Mouse (Mus musculus): ENCODE measurements around the gene Cflar. TPM values are rescaled to one million over a fixed set of nuclear protein-coding genes. Genes with fewer than 3 reads are reported as not detected.

Gene Cflar
- polyA plus RNA-seq, 2 experiments, result 8.2 to 13.4 TPM

GRCm38 (mm10) chr1:58719356-58719945, 8.1 kb downstream of the Cflar start:
- ATAC-seq (ENCODE audit: insufficient read depth), result no peak
- TF ChIP-seq EP300 (IDR thresholded peaks at IDR 0.05; ENCODE audit: low read depth) (no peak), CTCF (IDR thresholded peaks at IDR 0.05; ENCODE audit: low read depth) (no peak)
- 57% methylated on average over 7 of the region's 7 CpGs for WGBS (ENCODE audit: insufficient replicate concordance)
- H3K4me1 ChIP-seq (replicated peaks; ENCODE audit: control insufficient read depth in 2 of 2, insufficient read depth in 2 of 2, low read length in 1 of 2), result peaks cover 0 to 16% of the 10 kb centered on the region in 2 experiments
- no peak overlapping the region for H3K4me3 ChIP-seq (ENCODE audit: insufficient read depth in 1 of 2, low read depth in 2 of 2, low read length in 2 of 2)
- H3K36me3 ChIP-seq (replicated peaks; ENCODE audit: control insufficient read depth, insufficient read depth, low read depth), result no peaks in the 10 kb centered on the region; the same call in 1 of the 2 replicates
- no peak overlapping the region for H3K4me2 ChIP-seq (ENCODE audit: low read depth)
- H3K27me3 ChIP-seq (ENCODE audit: control insufficient read depth, insufficient read depth, low read length), result no peaks in the 10 kb centered on the region
- H3K27ac ChIP-seq, result no peak overlapping the region
- no peak for DNase-seq (ENCODE audit: low read depth in 3 of 3, low spot score in 3 of 3)
- H3K9me3 ChIP-seq (ENCODE audit: control insufficient read depth, low read length), result no peaks in the 10 kb centered on the region
- no peak overlapping the region for H3K9ac ChIP-seq (replicated peaks)

- Histone ChIP-seq H3K9ac (replicated peaks) (no peak overlapping the region), H3K27me3 (ENCODE audit: control insufficient read depth, insufficient read depth, low read length) (no peaks in the 10 kb centered on the region), H3K9me3 (ENCODE audit: control insufficient read depth, low read length) (no peaks in the 10 kb centered on the region), H3K27ac (no peak overlapping the region), H3K4me2 (ENCODE audit: low read depth) (no peak overlapping the region), H3K4me3 (ENCODE audit: insufficient read depth in 1 of 2, low read depth in 2 of 2, low read length in 2 of 2) (no peak overlapping the region), H3K4me1 (replicated peaks; ENCODE audit: control insufficient read depth in 2 of 2, insufficient read depth in 2 of 2, low read length in 1 of 2) (peaks cover 0 to 16% of the 10 kb centered on the region in 2 experiments), H3K36me3 (replicated peaks; ENCODE audit: control insufficient read depth, insufficient read depth, low read depth) (no peaks in the 10 kb centered on the region; the same call in 1 of the 2 replicates)
- TF ChIP-seq EP300 (IDR thresholded peaks at IDR 0.05; ENCODE audit: low read depth) (no peak), CTCF (IDR thresholded peaks at IDR 0.05; ENCODE audit: low read depth) (no peak)
- ATAC-seq (ENCODE audit: insufficient read depth) (no peak), DNase-seq (ENCODE audit: low read depth in 3 of 3, low spot score in 3 of 3) (no peak)
- 49% methylated on average over 8 of the region's 8 CpGs for WGBS (ENCODE audit: insufficient replicate concordance)
These were observed 8.8 kb downstream of the Cflar start for GRCm38 (mm10) chr1:58720090-58720489.

GRCm38 (mm10) chr1:58720988-58721387, 9.7 kb downstream of the Cflar start:
- WGBS (ENCODE audit: insufficient replicate concordance), result 34% methylated on average over 4 of the region's 4 CpGs
- Histone ChIP-seq H3K27ac (no peak overlapping the region), H3K9ac (replicated peaks) (no peak overlapping the region), H3K36me3 (replicated peaks; ENCODE audit: control insufficient read depth, insufficient read depth, low read depth) (no peaks in the 10 kb centered on the region), H3K27me3 (ENCODE audit: control insufficient read depth, insufficient read depth, low read length) (no peaks in the 10 kb centered on the region), H3K4me2 (ENCODE audit: low read depth) (no peak overlapping the region), H3K4me1 (replicated peaks; ENCODE audit: control insufficient read depth in 2 of 2, insufficient read depth in 2 of 2, low read length in 1 of 2) (peaks cover 0 to 19% of the 10 kb centered on the region in 2 experiments), H3K4me3 (ENCODE audit: insufficient read depth in 1 of 2, low read depth in 2 of 2, low read length in 2 of 2) (no peak overlapping the region), H3K9me3 (ENCODE audit: control insufficient read depth, low read length) (no peaks in the 10 kb centered on the region)
- ATAC-seq (ENCODE audit: insufficient read depth) (no peak), DNase-seq (ENCODE audit: low read depth in 3 of 3, low spot score in 3 of 3) (no peak)
- no peak for TF ChIP-seq CTCF (IDR thresholded peaks at IDR 0.05; ENCODE audit: low read depth)
- no peak for TF ChIP-seq EP300 (IDR thresholded peaks at IDR 0.05; ENCODE audit: low read depth)

GRCm38 (mm10) chr1:58722115-58722938, 11.0 kb downstream of the Cflar start:
- H3K4me1 ChIP-seq (replicated peaks; ENCODE audit: control insufficient read depth in 2 of 2, insufficient read depth in 2 of 2, low read length in 1 of 2), result peaks cover 0 to 12% of the 10 kb centered on the region in 2 experiments; a peak in 2 of 4 replicates
- H3K9me3 ChIP-seq (ENCODE audit: control insufficient read depth, low read length), result no peaks in the 10 kb centered on the region
- no peak for TF ChIP-seq EP300 (IDR thresholded peaks at IDR 0.05; ENCODE audit: low read depth)
- TF ChIP-seq CTCF (IDR thresholded peaks at IDR 0.05; ENCODE audit: low read depth), result no peak
- no peak for ATAC-seq (ENCODE audit: insufficient read depth)
- 66% methylated on average over 11 of the region's 11 CpGs for WGBS (ENCODE audit: insufficient replicate concordance)
- no peak overlapping the region for H3K9ac ChIP-seq (replicated peaks)
- H3K36me3 ChIP-seq (replicated peaks; ENCODE audit: control insufficient read depth, insufficient read depth, low read depth), result no peaks in the 10 kb centered on the region
- no peaks in the 10 kb centered on the region for H3K27me3 ChIP-seq (ENCODE audit: control insufficient read depth, insufficient read depth, low read length)
- no peak overlapping the region for H3K4me3 ChIP-seq (ENCODE audit: insufficient read depth in 1 of 2, low read depth in 2 of 2, low read length in 2 of 2)
- DNase-seq (ENCODE audit: low read depth in 3 of 3, low spot score in 3 of 3), result no peak
- no peak overlapping the region for H3K4me2 ChIP-seq (ENCODE audit: low read depth)
- H3K27ac ChIP-seq, result no peak overlapping the region
